Mouse (Mus musculus) olfactory bulb, adult 2 months (tissue): ENCODE data around the gene Ndrg3.

Source experiments
- CTCF ChIP-seq: fragments of 200-500 bp; IDR thresholded peaks from 2 replicates; pipeline ENCODE4 v1.5.1; 2012; ENCODE audit warnings: low read depth, mild to moderate bottlenecking, low read length, moderate library complexity; ENCODE audit not compliant: insufficient read depth
- POLR2A ChIP-seq: fragments of 200-500 bp; IDR thresholded peaks from 2 replicates; pipeline ENCODE4 v1.6.1; 2012; ENCODE audit warnings: mild to moderate bottlenecking, low read depth, low read length, moderate library complexity; ENCODE audit not compliant: insufficient read depth

- no peak for TF ChIP-seq CTCF
- TF ChIP-seq POLR2A: no peak
These were observed 112.3 kb downstream of the Ndrg3 start for GRCm38 (mm10) chr2:156879541-156879940.
